Comparison of ENCODE assay signal across 8 mouse cellular contexts in the genomic region with DNA sequence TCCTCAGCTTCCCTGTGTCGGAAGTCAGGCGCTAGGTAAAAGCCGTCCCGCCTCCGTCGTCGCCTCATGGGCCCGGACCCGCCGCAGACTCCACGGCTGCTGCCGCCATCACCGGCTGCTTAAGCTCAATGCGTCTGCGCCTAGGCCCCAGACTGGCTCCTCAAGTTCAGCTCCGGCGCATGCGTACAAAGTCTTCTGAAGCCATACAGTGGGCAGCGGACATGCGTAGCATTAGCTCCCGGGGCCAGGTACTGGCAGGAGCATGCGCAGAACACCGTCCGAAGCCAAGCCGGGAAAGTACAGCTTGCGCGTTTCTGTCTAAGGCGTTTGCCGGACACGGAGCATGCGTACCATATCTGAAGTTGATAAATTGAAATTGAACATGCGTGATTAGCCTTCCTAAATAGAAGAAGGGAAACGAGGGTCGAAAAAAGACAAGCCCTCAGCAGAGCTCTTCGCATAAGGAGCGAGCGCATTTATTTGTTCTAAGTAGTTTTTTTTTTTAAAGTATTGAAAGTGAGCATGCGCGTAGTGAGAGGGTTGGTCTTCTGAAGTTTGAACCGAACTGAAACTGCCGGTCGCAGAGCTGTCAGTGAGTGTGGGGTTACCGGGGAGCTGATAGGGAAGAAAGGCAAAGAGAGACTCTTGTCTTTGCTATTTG. TPM values are rescaled to one million over a fixed set of nuclear protein-coding genes. Genes with fewer than 3 reads are reported as not detected.
DNase-seq lines count a peak whose midpoint lies in the region; ATAC-seq and TF ChIP-seq lines count a peak whose summit lies in the region.

A gene (minus strand): TSS at position 167 of the 661 bp plus-strand sequence.
A gene (plus strand): TSS at position 353 of the 661 bp plus-strand sequence.

- under 1% methylated on average over 43 of the region's 43 CpGs for WGBS in forebrain, embryonic 15.5 days
- under 1% methylated on average over 43 of the region's 43 CpGs for WGBS in lung, adult 2 months

- peak; percentile 99 for ATAC-seq in forebrain, embryonic 15.5 days (replicated peaks)
- ATAC-seq in neutrophil, adult 5-6 weeks (ENCODE audit: extremely low read depth, insufficient number of reproducible peaks, low FRiP score, poor library complexity, severe bottlenecking) = peak; percentile 96

- no peaks in the 10 kb centered on the region; a peak in 1 of 4 replicates for H3K4me1 ChIP-seq in ES-E14 (ENCODE audit: control insufficient read depth in 2 of 2, insufficient read depth in 2 of 2, low read length in 2 of 2, poor library complexity in 1 of 2)
- H3K4me1 ChIP-seq in forebrain, embryonic 15.5 days = peaks cover 24% of the 10 kb centered on the region
- H3K4me1 ChIP-seq in lung, adult 2 months (ENCODE audit: control insufficient read depth, insufficient read depth, low read length) = peaks cover 4% of the 10 kb centered on the region

- peak; percentile 100 for DNase-seq in ES-E14 (ENCODE audit: low read depth, low spot score)
- DNase-seq in cerebellum, adult 11-12 months = peak; percentile 99
- DNase-seq in heart, postnatal 25 days (ENCODE audit: low spot score) = peak; percentile 99
- peak; percentile 99 to 100 for DNase-seq in layer of hippocampus, adult 18-20 months (ENCODE audit: low spot score in 2 of 2)
- DNase-seq in lung, adult 2 months = peak; percentile 96
- peak; percentile 99 to 100 for DNase-seq in thymus, adult 18-20 months

- peak within 1 kb of the TSS; percentile 94 for H3K9ac ChIP-seq in ES-E14 (ENCODE audit: insufficient read depth, low read depth, low read length, poor library complexity, severe bottlenecking)
- peak within 1 kb of the TSS; percentile 92 for H3K9ac ChIP-seq in forebrain, embryonic 15.5 days (replicated peaks)

- intact Hi-C loops in heart, postnatal 25 days (cut with DNase I) = no loop called here

- no peaks in the 10 kb centered on the region for H3K27me3 ChIP-seq in forebrain, embryonic 15.5 days

- peak within 1 kb of the TSS; percentile 51 for H3K27ac ChIP-seq in ES-E14 (ENCODE audit: insufficient read depth, low read depth, low read length, poor library complexity, severe bottlenecking)
- peak within 1 kb of the TSS; percentile 83 for H3K27ac ChIP-seq in forebrain, embryonic 15.5 days (replicated peaks)

- peak within 1 kb of the TSS; percentile 70 to 85 for H3K4me3 ChIP-seq in ES-E14 (ENCODE audit: insufficient read depth in 1 of 2, low read depth in 1 of 2, low read length in 2 of 2, poor library complexity in 1 of 2, severe bottlenecking in 1 of 2)
- peak within 1 kb of the TSS; percentile 87 for H3K4me3 ChIP-seq in forebrain, embryonic 15.5 days
- peak within 1 kb of the TSS; percentile 97 for H3K4me3 ChIP-seq in lung, adult 2 months (replicated peaks; ENCODE audit: extremely low read depth, low read depth, low read length)

- no peaks in the 10 kb centered on the region; the same call in 1 of the 2 replicates for H3K36me3 ChIP-seq in ES-E14 (ENCODE audit: control insufficient read depth, insufficient read depth, low read length, poor library complexity, severe bottlenecking)
- H3K36me3 ChIP-seq in forebrain, embryonic 15.5 days = 0 out of 2 replicates have a peak, but pooled peaks cover 6% of the 10 kb centered on the region

- peak within 1 kb of the TSS; percentile 80 for H3K4me2 ChIP-seq in forebrain, embryonic 15.5 days (replicated peaks)

- TF ChIP-seq CTCF in lung, adult 2 months (IDR thresholded peaks at IDR 0.05; ENCODE audit: insufficient read depth, low read length) = no peak

- peak; percentile 95 for TF ChIP-seq POLR2A in lung, adult 2 months (IDR thresholded peaks at IDR 0.05; ENCODE audit: borderline replicate concordance, extremely low read depth, low read depth, low read length)

- no peaks in the 10 kb centered on the region for H3K9me3 ChIP-seq in ES-E14 (ENCODE audit: control insufficient read depth, insufficient read depth, low read depth, low read length)
- no peaks in the 10 kb centered on the region for H3K9me3 ChIP-seq in forebrain, embryonic 15.5 days

- in situ Hi-C loops in ES-E14 (cut with MboI; ENCODE audit: low sequenced_read_pairs in 2 of 2, unreplicated experiment in 2 of 2) = no loop called here

TF ChIP-seq in ES-E14, 5 proteins besides CTCF, POLR2A, EP300 and RAD21:
- TF ChIP-seq CHD2 (IDR thresholded peaks at IDR 0.05; ENCODE audit: low read depth, low read length) (no peak), ZNF384 (IDR thresholded peaks at IDR 0.05; ENCODE audit: low read depth, low read length) (peak; percentile 94), HCFC1 (IDR thresholded peaks at IDR 0.05; ENCODE audit: borderline replicate concordance, insufficient read depth, low read length) (peak; percentile 92), ZC3H11A (IDR thresholded peaks at IDR 0.05; ENCODE audit: borderline replicate concordance, low read depth, low read length) (no peak), MAFK (IDR thresholded peaks at IDR 0.05; ENCODE audit: insufficient read depth, low read depth, low read length) (peak; percentile 35; the same call in 1 of the 2 replicates)
TF ChIP-seq in ES-E14: peak in this region for 3.

RNA-seq across cellular contexts. Expression of the first gene that starts in this region (rescaled TPM):
- total RNA-seq in ES-E14 (2012; rRNA removed) = 41.4 and 43.1 TPM in 2 replicates
- 63.1 and 63.8 TPM in 2 replicates for polyA plus RNA-seq in forebrain, embryonic 15.5 days (2015; fragmentation: Nextera tagmentation; extraction: Ambion mirVana)
- total RNA-seq in heart, postnatal 25 days (2021) = 10 to 100 TPM; 19.1 to 19.2 TPM
- total RNA-seq in layer of hippocampus, adult 18-20 months (2021) = 10 to 100 TPM; 33.1 to 37.3 TPM
- 5.3 and 7.4 TPM in 2 replicates for polyA plus RNA-seq in lung, adult 2 months (2012; rRNA removed)
- total RNA-seq in neutrophil, adult 5-6 weeks (2017) = 52.5 and 55.4 TPM in 2 replicates

RNA-seq across cellular contexts. Expression of the second gene that starts in this region (rescaled TPM):
- 3.0 and 6.5 TPM in 2 replicates for total RNA-seq in ES-E14 (2012; rRNA removed)
- polyA plus RNA-seq in forebrain, embryonic 15.5 days (2015; fragmentation: Nextera tagmentation; extraction: Ambion mirVana) = 8.8 and 8.9 TPM in 2 replicates
- total RNA-seq in heart, postnatal 25 days (2021) = 1 to 10 TPM; 4.6 to 4.8 TPM
- total RNA-seq in layer of hippocampus, adult 18-20 months (2021) = 1 to 10 TPM; 5.2 to 6.0 TPM
- polyA plus RNA-seq in lung, adult 2 months (2012; rRNA removed) = 2.6 and 4.0 TPM in 2 replicates
- 6.4 and 6.9 TPM in 2 replicates for total RNA-seq in neutrophil, adult 5-6 weeks (2017)

Comparison
In these comparisons a context has a peak if more than half of its experiments do, and no peak if none do; other contexts are left out.
1. Peak in every context shown above with its lines: DNase-seq, ATAC-seq, H3K4me3 ChIP-seq and H3K27ac ChIP-seq.